Mouse (Mus musculus) lung, adult 2 months (tissue): ENCODE data around the gene Mgst2.

ENCODE experiments used
- CTCF ChIP-seq: fragments of 200-500 bp; IDR thresholded peaks from 2 replicates; pipeline ENCODE4 v1.5.1; 2011; ENCODE audit warnings: mild to moderate bottlenecking, low read length, control low read depth; ENCODE audit not compliant: insufficient read depth
- POLR2A ChIP-seq: fragments of 200-500 bp; IDR thresholded peaks from 2 replicates; pipeline ENCODE4 v1.6.1; 2011; ENCODE audit warnings: low read depth, mild to moderate bottlenecking, control low read depth, low read length, borderline replicate concordance; ENCODE audit errors: extremely low read depth

- TF ChIP-seq POLR2A: no peak
- no peak for TF ChIP-seq CTCF
These were observed 37.8 kb downstream of the Mgst2 start for GRCm38 (mm10) chr3:51697931-51698330.
